Mouse (Mus musculus): ENCODE results near the gene Elane.

Elane gene

DNA sequence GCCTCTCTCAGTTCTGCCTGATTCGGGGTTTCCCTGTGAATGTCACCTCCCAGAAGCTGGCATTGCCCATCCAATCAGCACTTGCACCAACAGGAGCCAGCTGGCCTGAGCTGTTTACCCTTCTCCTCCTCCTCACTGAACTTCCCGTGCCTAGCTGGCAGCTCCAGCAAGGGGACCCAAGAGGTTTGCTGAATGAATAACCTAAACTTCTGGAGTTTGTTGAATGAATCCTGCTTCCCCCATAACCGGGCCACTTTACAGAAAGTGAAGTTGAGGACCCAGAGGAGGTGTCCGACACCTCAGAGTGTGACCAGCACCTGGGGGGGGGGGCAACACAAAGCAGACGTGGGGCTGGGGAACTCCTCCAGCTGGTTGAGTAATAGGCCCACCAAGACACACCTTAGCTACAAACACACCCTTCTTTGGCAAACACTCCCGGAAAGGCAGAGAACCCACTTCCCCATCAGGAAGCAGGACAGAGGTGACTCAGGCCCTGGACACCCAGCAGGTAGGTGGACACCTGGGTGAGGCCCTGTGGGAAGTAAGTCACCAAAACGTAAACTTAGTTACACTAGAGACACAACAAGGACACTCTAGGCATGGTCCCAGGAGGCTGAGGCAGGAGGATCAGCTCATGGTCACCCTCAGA, 29.0 kb downstream of the Elane start:
- no peak for ATAC-seq (ENCODE audit: low TSS enrichment)

DNA sequence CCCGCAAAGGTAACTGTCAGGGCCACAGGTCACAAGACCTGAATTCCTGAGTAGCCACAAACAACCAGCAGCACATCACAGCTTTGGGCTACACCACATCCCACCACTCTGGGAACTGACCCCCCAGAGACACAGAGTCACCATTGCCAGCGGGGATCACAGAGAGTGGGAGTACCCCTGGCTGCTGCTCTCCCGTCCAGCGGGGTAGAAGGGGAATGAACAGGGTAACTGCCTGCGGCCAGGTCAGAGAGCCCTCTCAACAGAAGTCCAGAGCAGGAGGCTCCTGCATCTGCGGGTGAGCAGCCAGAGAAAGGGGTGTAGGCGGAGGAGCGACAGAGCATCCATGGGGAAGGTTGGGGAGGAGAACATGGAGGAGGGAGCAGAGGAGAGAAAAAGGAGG, 30.0 kb downstream of the Elane start:
- ATAC-seq (ENCODE audit: low TSS enrichment) = peak; percentile 28; the same call in 1 of the 2 replicates

DNA sequence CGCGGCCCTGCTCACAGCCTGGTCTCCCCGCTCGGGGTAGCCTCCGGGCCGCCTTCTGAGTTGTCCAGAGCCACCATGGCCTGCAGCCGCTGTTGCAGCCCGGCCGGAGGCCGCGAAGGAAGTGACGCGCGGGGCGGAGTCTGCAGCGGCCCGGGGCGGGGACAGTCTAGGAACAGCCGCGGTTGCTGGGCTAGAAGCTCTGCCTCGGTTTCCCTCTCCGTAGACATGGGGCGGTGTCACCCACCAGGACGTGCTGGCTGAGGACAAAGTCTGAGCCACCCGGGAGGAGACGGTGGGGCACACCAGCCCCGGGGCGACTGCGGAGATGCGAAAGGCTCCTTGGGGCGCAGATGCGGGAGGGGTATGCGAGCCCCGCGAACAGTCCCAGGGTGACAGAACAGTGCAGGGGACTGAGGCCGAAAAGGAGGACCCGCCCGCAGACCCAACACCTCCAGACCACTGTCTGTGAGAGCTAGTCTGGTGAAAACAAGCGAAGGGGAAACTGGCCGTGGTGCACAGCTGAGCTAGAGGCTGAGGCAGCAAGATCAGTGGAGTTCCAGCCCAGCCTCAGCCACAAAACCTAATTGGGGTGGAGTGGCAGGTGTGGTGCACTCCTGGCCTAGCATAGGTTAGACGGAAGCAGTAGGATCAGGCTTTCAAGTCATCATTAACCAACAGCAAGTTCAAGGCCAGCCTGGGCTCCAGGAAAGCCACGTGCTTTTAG, 30.9 kb downstream of the Elane start, which contains the start of gene Kiss1r:
TSS of gene Kiss1r (plus strand) at position 164 of the 724 bp plus-strand sequence.
- ATAC-seq (ENCODE audit: low TSS enrichment) = peak; percentile 81

DNA sequence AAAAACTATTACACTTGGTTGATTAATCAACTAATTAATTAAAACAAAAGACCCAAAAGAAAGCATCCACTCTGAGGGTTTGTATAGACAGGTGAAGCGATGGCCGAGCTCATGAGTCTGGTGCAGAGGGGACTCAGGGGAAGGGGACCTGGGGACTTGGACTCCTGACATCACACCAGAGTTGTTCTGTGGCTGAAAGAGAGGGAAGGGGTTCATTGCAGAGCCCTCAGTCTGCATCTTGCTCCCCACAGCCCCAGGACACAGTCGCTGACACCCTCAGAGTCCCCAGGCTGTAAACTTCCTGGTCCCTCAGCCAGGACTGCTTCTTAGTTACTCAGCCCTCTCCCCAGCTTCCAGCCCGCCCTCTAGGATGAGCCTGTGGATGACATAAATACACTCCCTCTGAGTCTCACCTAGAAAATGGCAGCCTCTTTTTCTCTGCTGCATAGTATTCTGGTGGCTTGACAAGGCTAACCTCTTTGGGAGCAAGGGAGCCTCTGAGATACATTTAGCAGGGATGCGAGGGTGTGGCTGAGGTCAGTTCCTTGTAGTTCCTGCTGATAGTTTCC, 31.6 kb downstream of the Elane start:
- no peak for ATAC-seq (ENCODE audit: low TSS enrichment)

DNA sequence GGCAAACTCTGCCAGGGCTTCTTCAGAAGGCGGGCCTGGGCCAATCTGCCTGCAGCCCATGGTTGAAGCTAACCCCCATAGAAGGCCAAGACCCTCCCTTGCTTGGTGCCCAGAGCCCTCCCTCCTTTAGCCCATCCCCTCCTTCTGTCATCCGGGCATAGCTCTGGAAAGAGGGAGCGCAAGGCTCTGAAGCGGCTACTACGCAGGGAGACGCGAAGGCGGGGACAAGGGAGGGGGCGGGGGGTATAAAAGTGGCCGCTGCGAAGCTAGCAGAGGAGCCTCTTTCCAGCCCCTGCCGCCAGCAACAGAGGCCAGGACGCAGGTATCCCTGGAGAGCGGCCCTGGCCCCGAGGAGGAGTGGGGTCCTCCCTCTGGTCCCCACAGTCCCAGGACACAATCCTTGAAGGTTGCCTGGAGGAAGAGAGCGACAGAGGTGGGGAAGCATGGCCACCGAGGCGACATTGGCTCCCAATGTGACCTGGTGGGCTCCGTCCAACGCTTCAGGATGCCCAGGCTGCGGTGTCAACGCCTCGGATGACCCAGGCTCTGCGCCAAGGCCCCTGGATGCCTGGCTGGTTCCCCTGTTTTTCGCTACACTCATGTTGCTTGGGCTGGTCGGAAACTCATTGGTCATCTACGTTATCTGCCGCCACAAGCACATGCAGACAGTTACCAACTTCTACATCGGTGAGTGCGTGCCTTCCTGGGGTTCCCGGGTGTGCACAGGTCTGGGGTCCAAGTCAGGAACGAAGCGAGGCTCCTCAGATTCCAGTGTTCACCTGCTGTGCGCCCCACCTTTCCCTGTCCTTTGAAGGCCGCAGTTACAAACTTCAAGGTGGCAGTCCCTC, 32.4 kb downstream of the Elane start:
- no peak for ATAC-seq (ENCODE audit: low TSS enrichment)

DNA sequence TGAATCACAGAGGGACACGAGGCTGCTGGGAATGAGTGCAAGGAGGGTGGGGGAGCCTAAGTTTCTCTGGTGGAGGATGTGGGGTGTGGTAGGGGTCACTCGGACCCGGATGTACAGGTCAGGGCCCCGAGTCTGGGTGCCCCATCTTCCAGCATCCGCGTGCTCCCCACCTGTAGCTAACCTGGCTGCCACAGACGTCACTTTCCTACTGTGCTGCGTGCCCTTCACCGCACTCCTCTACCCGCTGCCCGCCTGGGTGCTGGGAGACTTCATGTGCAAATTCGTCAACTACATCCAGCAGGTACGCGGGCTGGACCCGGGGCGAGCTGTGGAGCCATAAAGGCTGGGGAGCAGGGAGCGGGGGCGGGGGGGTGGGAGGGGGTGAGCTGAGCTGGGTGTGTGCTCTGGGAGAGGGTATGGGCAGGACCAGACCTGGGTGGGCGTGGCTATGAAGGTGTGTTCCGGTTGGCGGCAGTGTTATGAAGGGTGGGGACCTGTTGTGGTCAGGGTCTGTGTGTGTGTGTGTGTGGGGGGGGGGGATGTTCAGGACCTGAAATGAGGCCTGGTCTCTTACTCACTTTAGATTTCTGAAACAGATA, 33.3 kb downstream of the Elane start:
- ATAC-seq (ENCODE audit: low TSS enrichment) = no peak

DNA sequence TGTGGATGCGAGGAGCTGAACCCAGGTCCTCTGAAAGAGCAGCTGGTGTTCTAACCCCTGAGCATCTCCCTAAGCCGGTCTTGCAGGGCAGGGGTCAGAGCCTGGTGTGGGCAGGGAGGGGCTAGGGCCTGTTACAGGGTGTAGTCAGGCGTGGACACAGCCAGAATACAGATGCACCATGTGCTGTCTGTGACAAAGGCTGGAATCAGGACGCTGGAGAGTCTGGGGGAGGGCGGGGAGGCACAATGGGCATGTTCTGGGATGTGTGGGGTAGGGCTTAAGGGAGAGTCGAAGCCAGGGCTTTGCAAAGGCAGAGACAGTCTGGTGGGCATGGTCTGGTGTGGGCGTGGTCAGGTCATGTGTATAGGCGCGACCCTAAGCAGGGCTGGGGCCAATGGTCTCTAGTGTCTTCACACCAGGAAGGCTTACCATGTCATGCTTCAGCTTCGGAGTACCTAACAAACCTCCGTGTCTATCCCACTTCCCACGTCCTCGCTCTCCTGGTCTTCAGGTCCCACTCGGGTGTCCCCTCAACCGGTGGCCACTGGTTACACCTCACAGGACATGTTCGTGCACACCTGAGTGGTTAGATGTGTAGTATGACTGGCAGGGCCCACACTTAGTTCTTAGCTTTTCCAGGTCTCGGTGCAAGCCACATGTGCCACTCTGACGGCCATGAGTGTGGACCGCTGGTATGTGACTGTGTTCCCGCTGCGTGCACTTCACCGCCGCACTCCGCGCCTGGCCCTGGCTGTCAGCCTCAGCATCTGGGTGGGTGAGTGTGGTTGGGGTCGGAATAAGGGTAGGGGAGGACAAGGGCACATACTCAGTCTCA, 34.2 kb downstream of the Elane start:
- ATAC-seq (ENCODE audit: low TSS enrichment) = no peak

DNA sequence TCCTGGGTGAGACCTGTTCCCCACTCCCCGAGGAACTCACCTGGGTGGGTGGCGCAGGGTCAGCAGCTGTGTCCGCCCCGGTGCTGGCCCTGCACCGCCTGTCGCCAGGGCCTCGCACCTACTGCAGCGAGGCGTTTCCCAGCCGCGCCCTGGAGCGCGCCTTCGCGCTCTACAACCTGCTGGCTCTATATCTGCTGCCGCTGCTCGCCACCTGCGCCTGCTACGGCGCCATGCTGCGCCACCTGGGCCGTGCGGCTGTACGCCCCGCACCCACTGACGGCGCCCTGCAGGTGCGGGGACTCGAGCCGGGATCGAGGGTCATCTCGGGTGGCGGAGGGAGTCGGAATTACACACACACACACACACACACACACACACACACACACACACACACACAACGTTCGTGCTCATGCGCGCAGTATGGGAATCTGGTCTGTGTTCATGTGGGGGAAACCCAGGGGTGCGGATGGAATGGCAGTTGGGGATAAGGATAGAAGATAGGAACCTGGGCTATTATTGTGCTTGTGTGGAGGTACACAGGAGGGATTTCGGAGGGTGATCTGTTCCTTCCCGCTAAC, 35.0 kb downstream of the Elane start, which contains the start of gene R3hdm4:
TSS of gene R3hdm4 (minus strand) at position 251 of the 578 bp plus-strand sequence.
- no peak for ATAC-seq (ENCODE audit: low TSS enrichment)

DNA sequence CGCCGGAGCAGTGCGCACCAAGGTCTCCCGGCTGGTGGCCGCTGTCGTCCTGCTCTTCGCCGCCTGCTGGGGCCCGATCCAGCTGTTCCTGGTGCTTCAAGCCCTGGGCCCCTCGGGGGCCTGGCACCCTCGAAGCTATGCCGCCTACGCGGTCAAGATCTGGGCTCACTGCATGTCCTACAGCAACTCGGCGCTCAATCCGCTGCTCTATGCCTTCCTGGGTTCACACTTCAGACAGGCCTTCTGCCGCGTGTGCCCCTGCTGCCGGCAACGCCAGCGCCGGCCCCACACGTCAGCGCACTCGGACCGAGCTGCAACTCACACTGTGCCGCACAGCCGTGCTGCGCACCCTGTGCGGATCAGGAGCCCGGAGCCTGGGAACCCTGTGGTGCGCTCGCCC, 35.5 kb downstream of the Elane start:
- ATAC-seq (ENCODE audit: low TSS enrichment) = no peak

DNA sequence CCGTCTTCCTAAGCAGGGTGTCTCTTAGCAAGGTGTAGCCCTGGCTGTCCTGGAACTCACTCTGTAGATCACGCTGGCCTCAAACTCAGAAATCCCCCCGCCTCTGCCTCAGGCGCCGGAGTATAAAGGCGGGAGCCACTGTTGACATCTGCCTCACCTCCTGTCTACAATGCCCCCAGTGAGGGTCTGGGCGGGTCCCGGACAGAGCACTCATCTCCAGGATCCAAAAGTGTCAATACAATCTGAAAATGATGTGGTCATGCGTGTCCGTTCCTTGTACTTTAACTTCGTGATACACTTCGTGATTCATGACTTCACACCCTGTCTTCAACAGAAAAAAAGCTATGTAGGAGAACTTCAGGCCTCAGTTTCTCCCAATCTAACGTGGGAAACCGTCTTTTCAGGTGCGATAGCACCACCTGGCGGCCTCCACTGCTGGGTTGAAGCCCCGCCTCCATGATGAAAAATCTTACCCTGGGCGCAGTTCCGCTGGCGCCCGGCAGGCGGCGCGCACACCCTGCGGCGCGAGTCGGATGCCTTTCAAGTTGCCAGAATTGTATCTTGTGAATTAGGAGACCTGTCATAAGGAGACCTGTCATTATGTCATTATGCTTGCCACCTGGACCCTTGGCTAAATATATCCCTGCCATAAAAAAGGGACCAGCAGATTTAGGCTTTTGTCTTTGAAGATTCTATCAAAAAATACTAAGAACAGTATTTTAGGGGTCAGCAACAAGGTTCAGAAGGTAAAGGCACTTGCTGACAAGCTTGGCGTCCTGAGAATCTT, 39.1 kb downstream of the Elane start:
- ATAC-seq (ENCODE audit: low TSS enrichment) = no peak

DNA sequence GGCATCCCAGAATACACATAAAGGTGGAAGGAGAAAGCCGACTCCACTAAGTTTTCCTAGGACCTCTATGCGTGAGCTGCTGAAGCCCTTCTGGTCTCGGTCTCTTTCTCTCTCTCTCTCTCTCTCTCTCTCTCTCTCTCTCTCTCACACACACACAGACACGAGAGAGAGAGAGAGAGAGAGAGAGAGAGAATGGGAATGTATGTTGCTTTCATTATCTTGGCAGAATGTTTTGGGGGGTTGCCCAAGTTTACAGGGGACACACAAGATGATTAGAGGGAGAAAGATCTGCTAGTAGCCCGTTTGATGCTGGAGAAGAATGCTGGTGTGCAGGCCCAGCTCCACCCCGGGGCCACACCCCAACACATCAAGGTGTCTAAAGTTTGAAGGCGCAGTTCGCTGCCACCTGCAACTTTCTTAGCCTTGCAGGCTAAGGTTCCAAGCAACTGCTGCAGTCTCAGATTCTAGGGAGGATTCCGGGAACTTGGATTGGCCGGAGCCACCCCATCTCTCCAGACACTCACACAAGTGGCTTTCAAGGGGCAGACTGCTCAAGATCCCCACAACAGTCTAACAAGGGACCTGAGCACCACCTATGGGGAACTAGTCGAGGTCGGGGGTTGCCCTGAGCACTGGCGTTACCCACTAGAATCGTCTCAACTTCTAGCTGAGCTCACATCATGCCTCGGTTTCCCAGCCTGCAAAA, 39.9 kb downstream of the Elane start:
- no peak for ATAC-seq (ENCODE audit: low TSS enrichment)

DNA sequence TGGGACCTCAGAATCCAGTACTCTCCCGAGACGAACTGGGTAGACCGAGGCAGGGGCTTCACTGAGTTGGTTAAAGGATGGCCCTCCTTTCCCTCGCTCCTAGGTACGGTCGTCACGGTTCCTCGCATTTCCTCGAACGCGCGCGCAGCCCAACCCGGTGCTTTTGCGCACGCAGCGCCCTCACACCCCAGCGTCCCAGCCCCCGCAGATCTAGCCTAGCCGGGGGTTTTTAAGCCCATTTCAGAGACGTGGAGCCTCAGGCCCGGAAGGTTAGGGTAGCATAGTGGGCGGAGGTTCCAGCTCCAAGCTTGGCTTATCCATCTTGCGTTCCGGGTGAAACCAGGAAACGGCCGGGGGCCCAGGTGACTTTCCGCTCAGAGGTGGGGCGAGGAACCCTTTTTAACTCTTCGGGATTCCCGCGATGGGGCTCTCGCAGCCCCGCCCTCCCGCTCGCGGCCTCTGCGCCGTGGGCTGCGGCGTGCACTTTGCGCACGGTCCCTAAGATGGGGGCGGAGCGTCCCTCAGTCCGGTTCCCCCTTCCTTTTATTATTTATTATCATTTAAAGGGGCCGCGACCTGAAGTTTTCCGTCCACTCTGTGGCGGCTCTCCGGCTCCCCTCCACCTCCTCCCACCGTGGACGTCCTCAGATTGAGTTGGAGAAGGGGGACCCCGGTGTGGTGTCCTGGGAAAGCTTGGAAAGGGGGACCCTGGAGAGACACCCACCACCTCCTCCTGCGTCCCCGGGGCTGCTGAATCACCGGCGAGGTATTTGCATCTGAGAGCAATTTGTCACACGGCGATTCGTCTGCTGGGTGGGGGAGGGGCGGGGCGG, 40.7 kb downstream of the Elane start, which contains the start of gene Arid3a:
TSS of gene Arid3a (plus strand) at position 553 of the 833 bp plus-strand sequence.
- peak; percentile 68 for ATAC-seq (ENCODE audit: low TSS enrichment)

DNA sequence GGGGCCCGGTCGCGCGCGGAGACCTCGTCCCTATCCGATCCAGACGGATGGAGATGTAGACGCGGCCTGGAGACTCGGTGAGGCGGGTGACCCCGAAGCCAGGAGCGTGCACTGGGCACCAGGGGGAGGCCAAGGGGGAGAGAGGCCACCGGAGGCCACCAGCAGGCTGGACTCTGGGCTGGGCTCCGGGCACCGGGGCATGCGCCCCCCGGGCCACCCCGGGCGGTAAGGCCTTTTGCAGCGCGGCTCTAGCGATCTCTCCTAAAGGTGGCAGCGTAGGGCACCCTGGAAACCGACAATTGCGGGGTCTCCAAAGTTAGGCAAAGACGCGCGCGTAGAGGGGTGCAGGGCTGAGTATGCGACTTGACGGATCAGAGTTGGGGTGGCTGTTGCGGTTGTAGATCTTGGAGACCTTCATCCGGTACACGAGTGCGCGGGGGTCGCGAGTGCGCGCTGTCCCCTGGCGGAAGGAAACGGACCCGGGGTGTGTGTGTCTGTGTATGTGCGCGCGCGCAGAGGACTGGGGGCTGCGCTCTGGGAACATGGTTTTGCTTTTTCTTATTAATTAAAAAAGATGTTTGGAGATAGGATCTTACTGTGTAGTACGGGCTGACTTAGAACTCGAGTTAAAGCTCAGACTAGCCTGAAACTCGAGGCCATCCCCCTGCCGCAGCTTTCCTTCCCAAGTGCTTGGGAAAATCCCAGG, 41.4 kb downstream of the Elane start:
- ATAC-seq (ENCODE audit: low TSS enrichment) = peak; percentile 20; the same call in 1 of the 2 replicates

DNA sequence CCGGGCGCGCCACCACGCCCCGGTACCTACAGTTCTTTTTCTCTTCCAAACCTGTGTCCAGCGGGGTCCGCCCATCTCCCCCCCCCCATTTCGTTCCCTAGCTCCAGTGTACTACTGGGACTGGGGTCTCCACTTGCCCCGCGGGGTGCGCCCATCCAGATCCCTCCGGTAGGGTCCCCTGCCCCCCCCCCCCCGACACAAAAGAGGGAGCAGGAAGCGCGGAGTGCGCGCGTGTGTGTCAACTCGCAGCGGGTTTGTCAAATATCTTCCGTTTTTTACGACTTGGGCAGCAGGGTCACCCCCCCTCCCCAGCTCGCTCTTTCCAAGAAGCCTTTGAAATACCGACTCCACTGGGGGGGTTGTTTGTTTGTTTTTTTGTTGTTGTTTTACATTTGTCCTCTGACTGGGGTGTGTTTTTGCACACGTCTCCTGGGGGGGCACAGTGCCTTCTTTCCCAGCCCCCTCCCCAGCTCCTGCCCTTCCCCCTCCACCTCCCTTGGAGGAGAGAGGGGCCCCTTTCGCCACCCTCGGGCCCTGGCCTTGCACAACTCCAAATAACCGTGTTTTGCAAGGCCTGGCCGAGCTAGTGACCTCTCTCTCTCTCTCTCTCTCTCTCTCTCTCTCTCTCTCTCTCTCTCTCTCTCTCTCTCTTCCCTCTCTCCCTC, 42.1 kb downstream of the Elane start:
- ATAC-seq (ENCODE audit: low TSS enrichment) = no peak

DNA sequence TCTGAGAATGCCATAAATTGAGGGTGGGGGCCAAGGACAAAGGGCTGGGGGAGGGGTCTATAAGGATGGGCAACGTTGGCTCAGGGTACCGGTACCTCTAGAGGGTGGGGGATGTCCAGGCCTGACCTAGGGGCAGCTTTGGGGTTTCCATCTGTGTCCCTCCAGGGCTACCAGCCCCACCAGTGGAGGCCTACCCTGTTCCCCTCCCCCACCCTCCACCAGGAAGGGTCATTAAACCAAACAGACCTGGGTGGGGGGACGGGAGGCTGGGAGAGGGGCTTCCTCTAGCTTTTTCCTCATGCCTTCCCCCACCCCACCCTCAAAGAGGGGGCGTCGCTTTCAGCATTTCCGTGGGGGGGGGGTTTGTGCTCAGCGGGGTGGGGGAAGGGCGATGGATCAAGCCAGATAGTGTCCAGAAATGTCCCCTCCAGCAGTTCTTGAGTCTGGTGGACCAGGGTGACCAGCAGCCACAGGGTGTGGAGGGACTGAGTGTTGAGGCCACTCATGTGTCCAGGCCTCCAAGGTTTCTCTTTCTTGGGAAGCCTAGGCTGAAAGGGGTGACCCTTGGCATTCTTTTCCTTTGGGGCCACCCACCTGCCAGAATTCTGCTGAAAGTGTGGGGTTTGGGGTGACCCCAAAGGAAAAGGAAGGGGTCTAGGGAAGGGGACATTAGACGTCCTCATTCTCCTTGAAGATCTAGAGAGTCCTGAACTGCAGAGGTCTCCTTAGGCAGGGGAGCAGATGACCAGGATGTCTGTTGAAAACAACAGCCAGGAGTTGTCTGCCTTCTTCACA, 43.1 kb downstream of the Elane start:
- ATAC-seq (ENCODE audit: low TSS enrichment) = no peak
